Mouse (Mus musculus) cerebellum, adult 9-11 months (tissue): ENCODE measurements around the gene Tmem181a.
"Not testable (repeated sequence)": the region's sequence is repeated elsewhere in the genome, so short reads cannot be mapped to it uniquely, and the experiment has no call there.

Source experiments
- DNase-seq: peaks from one replicate; pipeline ENCODE4 v3.0.0; 2022

Tmem181a gene

DNA sequence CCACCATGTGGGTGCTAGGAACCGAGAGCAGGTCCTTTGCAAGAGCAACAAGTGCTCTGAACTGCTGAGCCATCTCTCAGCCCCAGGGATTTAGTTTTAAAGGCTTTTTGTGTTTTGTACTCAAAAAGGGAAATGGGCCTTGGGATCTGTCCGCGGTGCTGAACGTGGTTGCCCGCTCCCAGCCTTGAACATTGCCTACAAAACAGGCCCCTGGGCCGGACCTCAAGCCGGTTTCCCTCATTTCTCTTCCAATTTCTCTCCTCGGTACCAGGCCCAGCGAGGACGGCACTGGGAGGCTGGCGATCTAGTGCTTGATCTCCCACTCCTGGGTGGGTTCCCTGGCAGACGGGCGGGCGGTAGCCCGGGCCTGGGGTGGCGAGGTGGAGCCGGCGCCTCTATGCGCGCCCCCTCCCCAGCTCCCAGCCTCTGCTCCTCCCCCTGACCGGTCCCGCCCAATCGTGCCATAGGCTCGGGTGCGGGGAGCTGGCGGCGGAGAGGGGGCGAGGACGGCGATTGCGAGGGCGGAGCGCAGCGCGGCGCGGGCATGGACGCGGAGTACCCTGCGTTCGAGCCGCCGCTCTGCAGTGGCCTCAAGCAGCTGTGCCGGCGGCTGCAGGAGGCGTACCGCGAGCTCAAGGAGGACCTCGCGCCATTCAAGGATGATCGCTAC lies at the start of gene Tmem181a:
Gene Tmem181a, plus strand, starts transcription at position 461 of the 670 bp plus-strand sequence.
- not testable (repeated sequence) for DNase-seq

DNA sequence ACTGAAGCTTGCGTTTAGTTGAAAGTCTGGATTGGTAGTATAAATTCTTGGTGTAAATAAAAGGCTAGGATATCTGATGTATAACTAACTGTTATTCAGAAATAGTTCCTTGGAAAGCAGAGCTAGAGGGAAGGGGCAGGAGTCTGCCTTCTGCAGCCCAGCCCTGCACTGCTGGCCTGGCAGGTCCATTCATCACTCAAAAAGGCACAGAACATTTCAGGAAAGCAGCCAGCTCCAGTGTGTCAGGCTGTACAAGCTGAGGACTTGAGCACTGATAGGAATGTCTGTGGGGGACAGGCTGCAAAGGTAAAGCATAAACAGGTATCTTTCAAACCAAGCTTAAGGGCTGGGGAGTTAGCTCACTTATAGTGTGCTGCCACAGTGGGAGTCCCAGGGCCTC lies 44.9 kb upstream of the Tmem181a start:
- no peak for DNase-seq

DNA sequence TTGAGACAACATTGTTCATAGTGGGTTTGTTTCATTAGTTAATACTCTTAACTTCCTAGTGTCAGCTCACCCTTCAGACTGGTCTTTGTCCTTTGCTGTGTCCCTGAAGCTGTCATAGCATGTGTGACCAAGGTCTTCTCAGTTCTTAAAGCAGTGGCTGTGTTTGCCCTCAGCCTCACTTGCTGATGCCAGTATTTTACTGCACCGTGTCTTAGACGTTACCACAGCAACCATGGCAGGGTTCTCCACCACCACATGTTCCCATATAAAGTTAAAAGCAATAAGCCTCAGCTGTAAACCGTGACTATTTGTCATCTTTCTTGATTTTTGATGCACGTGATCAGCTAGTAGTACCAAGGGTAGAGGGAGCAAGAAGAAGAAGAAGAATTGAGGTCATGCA lies 41.0 kb upstream of the Tmem181a start:
- DNase-seq, result no peak

DNA sequence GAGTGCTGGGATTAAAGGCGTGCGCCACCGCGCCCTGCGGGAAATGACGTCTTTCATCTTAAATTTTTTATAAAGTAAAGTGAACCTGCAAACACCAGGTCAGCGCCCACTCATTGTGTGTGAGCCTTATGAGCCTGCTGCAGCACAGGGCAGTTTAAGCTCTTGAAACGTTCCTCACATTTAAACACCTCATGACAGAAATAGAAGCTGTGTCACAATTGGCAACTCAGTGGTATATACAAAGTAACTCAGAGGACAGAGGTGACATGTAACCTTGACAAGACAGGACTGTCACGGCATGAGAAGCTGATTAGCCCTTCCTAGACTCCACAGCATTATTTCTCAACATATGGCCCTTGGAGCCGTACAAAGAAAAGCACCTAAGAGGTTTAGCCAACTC lies 40.1 kb upstream of the Tmem181a start:
- DNase-seq, result no peak

DNA sequence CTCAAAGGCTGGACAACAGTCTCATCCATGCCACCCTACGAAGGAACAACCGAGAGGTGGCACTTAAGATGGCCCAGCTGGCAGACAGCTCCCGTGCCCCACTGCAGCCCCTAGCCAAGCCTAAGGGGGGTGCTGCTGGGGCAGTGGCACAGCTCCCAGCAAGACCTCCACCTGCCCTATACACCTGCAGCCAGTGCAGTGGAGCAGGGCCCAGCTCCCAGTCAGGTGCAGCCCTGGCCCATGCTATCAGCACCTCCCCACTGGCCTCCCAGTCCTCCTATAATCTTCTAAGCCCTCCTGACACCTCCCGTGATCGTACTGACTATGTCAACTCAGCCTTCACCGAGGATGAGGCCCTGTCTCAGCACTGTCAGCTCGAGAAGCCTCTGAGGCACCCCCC lies 24.0 kb upstream of the Tmem181a start:
- not testable (repeated sequence) for DNase-seq

DNA sequence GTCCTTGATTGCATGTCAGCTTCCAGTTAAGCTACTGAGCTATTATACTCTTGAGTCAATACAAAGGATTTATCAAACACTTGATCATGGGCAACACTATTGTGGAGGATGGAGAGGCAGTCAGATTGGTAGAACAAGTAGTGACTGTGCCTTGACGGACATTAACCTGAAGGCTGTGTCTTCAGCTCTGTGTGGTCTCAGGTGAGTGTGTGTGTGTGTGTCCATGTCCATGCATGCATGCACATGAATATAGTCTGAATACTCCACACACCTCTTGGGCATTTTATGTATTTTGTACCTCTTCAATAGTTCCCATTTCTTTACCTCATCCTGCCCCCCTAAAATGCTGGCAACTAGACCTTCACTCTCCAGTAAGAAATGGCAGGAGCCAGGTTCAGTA lies 5.4 kb upstream of the Tmem181a start:
- DNase-seq, result not testable (repeated sequence)

DNA sequence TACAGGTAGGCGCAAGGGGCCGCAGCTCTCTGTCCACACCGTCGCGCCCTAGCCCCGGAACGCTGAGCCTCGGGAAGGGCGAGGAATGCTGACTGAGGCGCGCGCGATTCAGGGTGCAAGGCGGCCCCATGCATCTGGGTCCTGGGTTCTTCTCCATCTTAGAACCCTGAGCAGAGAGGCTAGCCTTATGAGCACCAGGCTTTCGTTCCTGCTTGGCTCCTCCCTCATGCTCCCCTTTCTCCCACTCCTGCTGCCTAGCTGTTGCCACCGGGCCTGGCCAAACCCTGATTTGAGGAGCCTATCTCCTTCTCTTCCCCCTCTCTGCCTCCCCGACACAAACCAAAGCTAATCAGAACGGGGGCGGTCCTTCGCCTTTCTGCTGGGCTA lies 403 bp downstream of the Tmem181a start:
- peak; percentile 86 for DNase-seq

DNA sequence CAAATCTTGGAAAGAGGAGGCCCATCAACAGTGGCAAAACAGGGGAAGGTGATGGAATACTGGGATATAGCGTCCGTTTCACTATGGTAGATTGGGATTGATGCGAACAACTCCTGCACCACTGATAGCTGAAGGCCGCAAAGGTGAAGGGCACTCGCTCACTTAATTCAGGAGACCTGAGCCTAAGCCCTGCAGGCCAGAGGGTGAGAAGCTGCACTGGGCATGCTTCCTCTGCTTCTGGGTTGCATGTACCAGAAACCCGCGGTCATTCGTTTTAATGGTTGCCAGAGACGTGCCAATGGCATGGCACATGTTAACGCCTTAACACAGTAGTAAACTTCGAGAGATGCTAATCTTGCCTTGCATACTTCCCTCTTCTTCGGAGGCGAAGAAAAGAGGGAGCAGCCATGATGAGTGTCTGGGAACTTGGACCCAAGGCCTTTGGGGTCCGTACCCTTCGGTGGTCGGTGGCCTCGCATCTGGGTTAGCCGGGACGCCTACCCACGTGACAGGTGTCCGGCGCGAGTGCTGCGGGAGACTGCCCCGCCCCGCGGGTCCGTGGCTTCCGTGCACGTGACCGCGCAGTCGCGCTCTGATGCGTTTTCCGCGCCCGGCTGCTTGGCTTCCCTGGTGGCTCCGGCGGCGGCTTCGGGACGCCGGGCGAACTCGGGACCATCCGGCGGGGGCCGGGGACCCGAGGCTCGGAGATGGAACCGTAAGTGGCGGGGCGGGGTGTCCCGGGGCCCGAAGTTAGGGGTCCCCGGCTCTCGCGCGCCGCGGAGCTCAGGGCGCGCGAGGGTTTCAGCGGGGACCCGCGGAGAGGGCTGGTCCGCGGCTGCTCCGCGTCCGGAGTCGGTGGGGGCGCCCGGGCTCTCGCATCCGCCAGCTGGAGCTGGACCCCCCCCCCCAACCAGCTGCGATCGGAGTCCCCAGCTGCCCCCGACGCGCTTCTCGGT lies 13.5 kb downstream of the Tmem181a start:
- peak; percentile 47 for DNase-seq

DNA sequence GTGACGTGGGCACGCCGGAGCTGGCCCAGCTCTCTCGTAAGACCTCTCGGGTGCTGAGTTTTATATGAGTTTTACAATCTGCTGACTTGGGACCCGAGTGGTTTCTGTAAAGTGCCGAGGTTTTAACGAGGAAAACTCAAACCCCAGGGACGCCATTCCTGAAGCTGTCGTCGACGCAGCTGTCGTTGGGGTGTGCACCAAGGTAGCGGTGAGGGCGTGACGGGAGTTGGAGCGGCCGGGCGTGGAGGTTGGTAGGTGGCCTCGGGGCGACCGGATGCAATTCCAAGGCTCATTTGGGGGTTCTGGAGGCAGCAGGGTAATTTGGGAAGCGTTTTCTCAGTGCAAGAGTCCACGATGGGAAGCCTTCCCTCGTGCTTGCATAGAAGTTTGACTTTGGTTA lies 14.2 kb downstream of the Tmem181a start:
- peak; percentile 19 for DNase-seq

DNA sequence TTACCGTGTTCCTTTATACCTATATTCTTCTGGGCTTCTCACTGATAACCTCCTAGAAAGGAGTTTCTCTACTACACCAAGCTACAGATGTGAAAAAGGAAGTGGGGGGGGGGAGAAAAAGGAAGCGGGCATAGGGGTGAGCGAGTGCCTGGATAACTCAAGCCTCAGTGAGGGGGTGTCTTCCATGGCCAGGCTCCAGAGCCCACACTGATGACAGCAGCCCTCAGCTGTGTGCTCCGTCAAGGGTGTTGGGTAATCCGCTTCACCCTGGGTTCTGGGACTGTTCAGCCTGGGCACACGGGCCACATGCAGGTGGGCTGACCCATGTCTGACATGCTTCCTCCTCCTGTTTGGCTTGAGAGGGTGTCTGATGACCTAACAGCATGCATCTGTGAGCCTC lies 15.3 kb downstream of the Tmem181a start:
- peak; percentile 19 for DNase-seq

DNA sequence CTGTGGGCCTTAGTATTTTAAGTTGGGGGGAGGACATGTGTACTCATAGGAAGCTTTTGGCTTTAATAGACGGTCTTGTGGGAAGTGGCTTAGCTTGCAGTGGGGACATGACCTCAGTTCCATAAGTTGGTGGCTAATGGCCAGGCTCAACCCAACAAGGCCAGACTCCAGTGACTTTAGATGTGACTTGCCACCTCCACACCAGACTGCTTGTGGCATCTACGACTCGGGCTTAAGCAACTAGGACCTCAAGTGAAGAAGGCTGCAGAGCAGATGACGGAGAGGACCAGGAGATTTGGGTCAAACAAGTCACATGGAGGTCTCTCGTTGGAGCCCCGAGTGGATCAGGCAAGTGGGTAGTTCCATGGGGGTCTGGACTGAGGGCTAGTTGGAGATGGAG lies 18.0 kb downstream of the Tmem181a start:
- peak; percentile 20 for DNase-seq

DNA sequence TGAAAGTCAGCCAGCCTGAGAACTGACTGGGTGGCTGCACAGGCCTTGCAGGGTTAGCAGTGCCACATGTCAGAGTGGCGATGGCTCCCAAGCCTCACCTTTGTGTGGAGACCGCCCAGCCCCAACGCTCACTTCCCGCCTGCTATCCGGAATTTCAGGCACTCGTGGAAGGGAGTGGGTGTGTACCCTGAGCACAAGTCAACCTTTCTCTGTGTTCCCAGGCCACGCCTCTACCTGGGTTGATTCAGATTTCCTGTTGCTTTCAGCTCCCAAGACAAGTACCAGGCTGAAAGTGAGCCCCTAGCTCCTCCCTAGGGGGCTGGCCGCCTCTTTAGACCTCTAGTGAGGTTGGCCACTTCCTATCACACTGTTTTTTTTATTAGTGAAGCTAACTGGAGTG lies 22.5 kb downstream of the Tmem181a start:
- not testable (repeated sequence) for DNase-seq

DNA sequence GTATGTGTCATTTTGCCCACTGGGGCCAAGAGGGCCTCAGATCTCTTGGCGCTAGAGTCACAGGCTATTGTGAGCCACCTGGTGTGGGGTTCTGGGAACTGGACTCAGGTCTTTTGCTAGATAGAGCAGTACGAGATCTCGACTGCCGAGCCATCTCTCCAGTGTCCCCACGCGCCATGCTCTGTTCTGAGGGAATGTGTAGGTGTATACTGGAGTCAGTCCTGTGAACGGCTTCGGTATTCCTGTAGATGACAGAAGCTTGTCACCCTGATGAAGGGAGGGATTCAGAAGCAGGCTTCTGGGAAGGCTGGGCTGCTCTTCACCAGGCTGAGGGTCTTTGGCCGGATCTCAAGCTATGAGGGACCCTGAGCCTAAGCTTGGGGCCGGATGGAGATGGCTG lies 23.1 kb downstream of the Tmem181a start:
- DNase-seq, result not testable (repeated sequence)

DNA sequence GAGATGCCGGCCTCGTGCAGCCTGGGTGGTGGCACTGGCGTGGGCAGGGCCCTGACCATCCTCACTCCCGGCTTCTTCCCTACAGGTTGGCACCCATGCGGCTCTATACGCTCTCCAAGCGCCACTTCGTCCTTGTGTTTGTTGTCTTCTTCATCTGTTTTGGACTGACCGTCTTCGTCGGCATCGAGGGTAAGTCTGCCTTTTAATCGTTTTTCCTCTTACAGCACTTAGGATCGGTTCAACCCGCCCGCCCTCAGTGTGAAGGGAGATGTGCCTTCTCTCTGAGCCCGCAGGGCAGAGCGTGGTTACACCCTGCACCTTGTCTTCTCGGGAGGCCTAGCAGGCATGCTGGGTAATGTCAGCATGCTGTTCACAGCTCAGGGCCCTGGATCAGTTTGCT lies 23.9 kb downstream of the Tmem181a start:
- not testable (repeated sequence) for DNase-seq

DNA sequence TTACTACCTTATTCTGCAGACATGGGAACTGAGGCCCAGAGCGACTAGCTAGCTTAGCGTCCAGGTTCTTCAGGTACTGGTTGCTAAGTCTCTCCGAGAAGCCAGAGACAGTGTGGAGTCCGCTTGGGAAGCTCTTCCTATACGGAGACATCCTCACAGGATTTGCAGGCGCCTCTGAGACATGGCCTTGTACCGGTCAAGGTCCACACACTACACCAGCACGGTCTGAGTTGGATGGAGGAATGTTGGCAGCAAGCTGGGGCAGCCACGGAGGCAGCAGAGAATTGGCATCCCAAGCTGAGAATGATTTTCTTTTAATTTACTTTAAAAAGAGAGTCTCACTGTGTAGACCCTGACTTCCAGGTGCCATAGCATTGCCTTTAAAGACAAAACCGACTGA lies 26.5 kb downstream of the Tmem181a start:
- DNase-seq, result not testable (repeated sequence)

DNA sequence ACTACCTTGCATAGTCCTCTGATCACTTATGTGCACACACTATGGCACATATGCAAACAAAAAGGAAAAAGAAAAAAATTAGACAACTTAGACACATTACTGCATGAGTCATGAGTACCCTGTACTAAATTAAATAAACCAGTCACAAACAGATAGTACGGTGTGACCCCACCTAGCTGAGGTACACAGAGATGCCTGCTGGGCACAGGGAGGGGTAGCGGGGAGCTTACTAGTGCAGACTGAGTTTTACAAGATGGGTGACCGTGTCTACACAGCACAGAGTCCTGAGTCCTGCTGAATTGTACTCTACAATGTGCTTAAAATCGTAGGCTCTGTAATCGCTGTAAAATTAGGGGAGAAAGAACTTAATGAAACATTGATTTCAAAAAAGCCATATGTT lies 29.5 kb downstream of the Tmem181a start:
- not testable (repeated sequence) for DNase-seq

DNA sequence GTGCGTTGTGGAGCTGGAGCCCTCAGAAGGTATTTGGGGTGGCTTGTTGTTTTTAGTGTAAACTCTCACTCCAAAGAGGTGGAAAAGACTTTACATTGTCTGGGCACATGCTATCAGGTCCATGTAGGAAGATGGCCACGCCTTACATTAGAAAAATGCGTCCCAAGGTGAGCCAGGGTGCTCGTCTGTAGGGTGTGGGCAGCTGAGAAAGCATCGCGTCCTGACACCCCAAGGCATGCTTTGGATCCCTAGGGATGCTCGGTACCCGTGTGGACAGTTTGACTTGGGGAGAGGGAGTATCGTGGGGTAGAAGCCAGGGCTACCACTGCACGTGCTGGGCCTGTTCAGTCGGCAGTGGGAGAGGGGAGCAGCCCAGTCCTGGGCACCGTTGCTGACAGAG lies 32.4 kb downstream of the Tmem181a start:
- DNase-seq, result not testable (repeated sequence)

DNA sequence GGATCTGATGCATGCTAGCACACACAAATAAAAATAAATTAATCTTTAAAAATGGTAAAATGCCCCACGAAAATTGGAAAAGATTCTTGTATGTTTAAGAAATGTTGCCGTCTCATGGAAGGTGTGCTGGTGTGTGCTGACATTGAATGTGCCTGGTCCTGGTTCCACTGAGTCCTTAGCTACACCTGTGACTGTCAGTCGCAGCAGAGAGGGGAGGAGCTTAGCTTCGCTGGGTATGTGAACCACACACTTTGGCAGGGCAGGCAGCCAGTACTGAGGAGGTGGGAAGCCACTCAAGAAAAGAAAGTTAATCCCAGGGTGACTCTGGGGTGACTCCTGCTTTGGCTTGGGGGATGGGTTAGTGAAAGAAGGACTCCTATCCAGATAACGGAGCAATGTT lies 37.2 kb downstream of the Tmem181a start:
- DNase-seq, result not testable (repeated sequence)

DNA sequence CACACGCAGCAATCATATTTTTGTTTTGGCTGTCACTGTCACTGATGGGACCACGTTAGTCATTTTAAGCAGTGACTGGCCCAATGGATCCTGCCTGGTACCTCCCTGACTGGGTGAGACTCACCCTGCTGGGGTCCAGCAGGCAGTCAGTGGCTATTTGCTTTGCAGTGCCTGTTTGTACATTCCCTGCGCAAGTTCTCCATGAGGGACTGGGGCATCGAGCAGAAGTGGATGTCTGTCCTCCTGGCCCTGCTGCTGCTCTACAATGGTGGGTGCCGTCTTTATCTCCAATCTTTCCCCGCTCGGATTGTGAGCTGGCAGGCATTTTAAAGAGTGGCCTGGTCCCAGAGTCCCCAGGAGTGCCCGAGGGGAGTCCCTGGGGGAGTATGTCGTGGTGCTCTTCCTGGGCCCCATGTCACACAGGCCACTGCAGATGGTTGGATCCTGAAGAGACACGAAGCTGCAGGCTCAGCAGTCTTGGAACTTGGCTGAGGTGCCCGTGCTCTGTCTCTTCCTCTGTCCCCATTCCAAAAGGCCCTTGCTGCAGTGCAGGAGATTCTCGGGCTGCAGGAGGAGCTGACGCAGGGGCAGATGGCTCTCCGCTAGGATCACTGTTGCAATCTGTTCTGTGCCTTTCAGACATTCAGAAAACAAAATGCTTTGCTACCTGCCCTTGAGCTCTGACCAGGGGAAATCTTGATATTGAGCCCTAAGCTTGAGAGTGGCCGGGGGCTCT lies 40.6 kb downstream of the Tmem181a start:
- peak; percentile 75 for DNase-seq

DNA sequence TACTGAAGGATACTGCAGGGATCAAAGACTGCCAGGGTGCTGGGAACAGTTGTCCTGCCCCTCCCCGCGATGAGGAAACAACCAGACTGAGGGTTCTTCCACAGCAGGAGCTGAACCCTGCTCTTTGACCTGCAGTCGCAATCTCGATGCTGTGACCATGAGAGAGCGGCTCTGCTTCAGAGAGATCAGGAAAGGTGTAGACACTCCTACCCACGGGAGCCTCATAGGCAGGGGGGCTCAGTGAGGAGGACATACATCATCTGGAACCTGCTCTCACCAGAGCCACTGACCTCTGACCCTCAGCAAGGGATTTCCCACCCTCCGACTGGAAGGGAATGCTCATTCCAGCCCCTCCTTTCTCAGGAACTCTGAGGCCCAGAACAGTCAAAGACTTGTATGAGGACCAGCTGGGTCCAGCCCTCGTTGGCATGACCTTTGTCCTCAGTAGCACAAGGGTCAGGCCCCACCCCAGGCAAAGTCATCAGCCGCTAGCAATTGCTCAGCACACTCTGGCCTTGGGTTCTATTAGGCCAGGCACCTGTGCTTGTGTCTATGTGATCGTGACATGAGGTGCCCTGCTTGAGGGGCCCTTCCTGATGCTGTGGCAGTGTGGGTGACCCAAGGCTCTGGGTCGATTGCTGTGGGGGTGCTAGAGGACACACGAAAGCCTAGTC lies 43.7 kb downstream of the Tmem181a start:
- peak; percentile 55 for DNase-seq

DNA sequence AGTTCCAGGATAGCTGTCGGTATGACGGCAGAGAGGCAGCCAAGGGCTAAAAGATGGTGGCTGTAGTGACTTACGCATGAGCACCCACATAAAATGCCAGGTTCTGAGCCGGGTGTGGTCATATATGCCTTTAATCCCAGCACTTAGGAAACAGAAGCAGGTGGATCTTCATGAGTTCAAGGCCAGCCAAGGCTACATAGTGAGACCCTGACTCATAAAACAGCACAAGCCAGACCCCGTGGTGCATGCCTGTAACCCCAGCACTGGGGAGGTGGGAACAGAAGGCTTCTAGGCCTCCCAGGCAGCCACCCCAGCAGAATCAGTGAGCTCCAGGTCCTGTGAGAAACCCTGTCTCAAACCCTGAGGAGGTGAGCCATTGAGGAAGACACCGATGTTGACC lies 48.2 kb downstream of the Tmem181a start:
- DNase-seq, result not testable (repeated sequence)

DNA sequence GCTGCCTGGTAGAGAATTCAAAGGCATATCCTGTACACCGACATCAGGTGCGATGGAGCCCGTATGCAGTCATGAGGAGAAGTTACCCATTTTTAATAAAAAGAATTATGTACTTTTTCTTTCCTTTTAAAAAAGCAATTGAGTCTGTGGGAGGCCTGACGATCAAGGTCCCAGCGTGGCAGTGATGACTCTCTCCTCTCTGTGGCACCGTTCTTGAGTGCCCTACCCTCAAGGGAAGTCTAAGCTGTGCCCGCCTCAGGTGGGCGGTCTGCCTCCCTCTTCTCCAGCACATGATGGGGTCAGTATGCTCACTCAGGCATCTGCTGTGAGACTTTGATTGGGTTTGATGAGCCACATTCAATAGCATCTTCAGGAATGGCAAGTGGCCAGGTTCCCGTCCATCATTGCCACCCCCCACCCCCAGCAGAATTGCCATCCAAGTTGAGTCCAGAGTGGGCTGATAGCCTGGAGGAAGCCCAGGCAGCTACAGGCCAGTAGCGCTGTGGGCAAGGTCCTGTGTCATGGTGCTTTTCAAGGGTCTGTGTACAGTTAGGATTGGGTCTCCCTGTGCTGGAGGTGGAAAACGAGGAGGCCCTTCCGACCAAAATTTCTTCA lies 49.1 kb downstream of the Tmem181a start:
- peak; percentile 1 for DNase-seq
